ENCODE assay signal across 9 mouse cellular contexts in the genomic region with DNA sequence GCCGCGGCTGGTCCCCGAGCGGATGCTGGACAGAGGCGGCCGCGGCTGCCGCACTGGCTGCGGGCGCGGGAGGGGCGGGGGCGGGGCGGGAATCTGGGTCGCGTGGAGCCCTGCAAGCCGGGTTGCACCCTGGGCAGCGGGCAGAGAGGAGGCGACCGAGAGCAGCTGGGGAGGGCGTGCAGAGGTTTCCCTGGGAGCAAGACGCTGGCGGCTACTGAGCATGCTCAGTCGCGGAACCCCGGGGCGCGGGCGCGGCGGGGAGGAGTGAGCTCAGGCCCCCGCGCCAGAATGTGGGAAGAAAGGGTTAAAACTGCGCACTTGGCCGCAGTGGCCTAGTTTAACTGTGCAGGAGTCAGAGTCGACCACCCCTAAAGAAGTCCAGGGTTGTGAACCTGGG. TPM values are rescaled to one million over a fixed set of nuclear protein-coding genes. Genes with fewer than 3 reads are reported as not detected.
DNase-seq lines count a peak whose midpoint lies in the region; ATAC-seq and TF ChIP-seq lines count a peak whose summit lies in the region.
"Had no signal": no experiment of that assay in that cellular context is flagged by ENCODE, and none has a peak within 500 bp of the region (broad histone marks: within the 10 kb centered on the region; RNA-seq: fewer than 3 reads in every experiment).

A gene (minus strand): TSS at position 180 of the 397 bp plus-strand sequence.

- H3K9me3 ChIP-seq in lung, embryonic 15.5 days = no peaks in the 10 kb centered on the region
- no peaks in the 10 kb centered on the region for H3K9me3 ChIP-seq in liver, embryonic 12.5 days (replicated peaks)

- H3K27ac ChIP-seq in lung, embryonic 15.5 days = no peak within 1 kb of the TSS
- no peak within 1 kb of the TSS for H3K27ac ChIP-seq in liver, embryonic 12.5 days

- under 1% methylated on average over 32 of the region's 36 CpGs for WGBS in lung, embryonic 15.5 days
- WGBS in lung, adult 2 months = 2% methylated on average over 36 of the region's 36 CpGs
- under 1% methylated on average over 27 of the region's 36 CpGs for WGBS in liver, embryonic 12.5 days (ENCODE audit: insufficient replicate concordance)

- peaks cover 42% of the 10 kb centered on the region for H3K27me3 ChIP-seq in lung, embryonic 15.5 days
- H3K27me3 ChIP-seq in liver, embryonic 12.5 days (replicated peaks) = peaks cover 32% of the 10 kb centered on the region

- H3K4me1 ChIP-seq in lung, embryonic 15.5 days = peaks cover 6% of the 10 kb centered on the region; the same call in 1 of the 2 replicates
- H3K4me1 ChIP-seq in lung, adult 2 months (ENCODE audit: control insufficient read depth, insufficient read depth, low read length) = no peaks in the 10 kb centered on the region; the same call in 1 of the 2 replicates
- peaks cover 8% of the 10 kb centered on the region; the same call in 1 of the 2 replicates for H3K4me1 ChIP-seq in liver, embryonic 12.5 days

- ATAC-seq in lung, embryonic 15.5 days (ENCODE audit: borderline replicate concordance, extremely low read depth, low FRiP score, low TSS enrichment) = peak; percentile 59; the same call in 1 of the 2 replicates
- ATAC-seq in liver, embryonic 12.5 days = no peak

- no peaks in the 10 kb centered on the region for H3K36me3 ChIP-seq in lung, embryonic 15.5 days
- H3K36me3 ChIP-seq in liver, embryonic 12.5 days = no peaks in the 10 kb centered on the region

- TF ChIP-seq POLR2A in lung, adult 2 months (IDR thresholded peaks at IDR 0.05; ENCODE audit: borderline replicate concordance, extremely low read depth, low read depth, low read length) = no peak

- peak within 1 kb of the TSS; percentile 81 for H3K4me2 ChIP-seq in lung, embryonic 15.5 days
- H3K4me2 ChIP-seq in liver, embryonic 12.5 days = peak within 1 kb of the TSS; percentile 64

- peak within 1 kb of the TSS; percentile 39 for H3K4me3 ChIP-seq in lung, embryonic 15.5 days
- H3K4me3 ChIP-seq in lung, adult 2 months (replicated peaks; ENCODE audit: extremely low read depth, low read depth, low read length) = no peak within 1 kb of the TSS
- H3K4me3 ChIP-seq in liver, embryonic 12.5 days = peak within 1 kb of the TSS; percentile 43
- H3K4me3 ChIP-seq: myocyte had no signal

- no peak for DNase-seq in lung, adult 2 months
- DNase-seq in cerebellum, adult 9-11 months = peak; percentile 79
- peak; percentile 66 to 72 for DNase-seq in frontal cortex, postnatal 10 days (ENCODE audit: low spot score in 2 of 2)
- peak; percentile 32 to 61 for DNase-seq in kidney, postnatal 25 days
- DNase-seq in retina, adult 2 months (ENCODE audit: low read depth, low spot score) = peak; percentile 64
- DNase-seq in thymus, postnatal 10 days (ENCODE audit: low spot score in 2 of 2) = no peak

- no peak for TF ChIP-seq CTCF in lung, adult 2 months (IDR thresholded peaks at IDR 0.05; ENCODE audit: insufficient read depth, low read length)

- H3K9ac ChIP-seq in lung, embryonic 15.5 days = no peak within 1 kb of the TSS
- H3K9ac ChIP-seq in liver, embryonic 12.5 days = no peak within 1 kb of the TSS

RNA-seq across cellular contexts. Expression of the gene that starts here (rescaled TPM):
- polyA plus RNA-seq in lung, embryonic 15.5 days (2015; fragmentation: Nextera tagmentation; extraction: Ambion mirVana) = 0.23 and 0.26 TPM in 2 replicates
- 1.7 and 2.6 TPM in 2 replicates for polyA plus RNA-seq in lung, adult 2 months (2012; rRNA removed)
- polyA plus RNA-seq in liver, embryonic 12.5 days (2016; fragmentation: Nextera tagmentation; extraction: Ambion mirVana) = not detected in 2 replicates
- polyA plus RNA-seq: myocyte had no signal

Comparison
In these comparisons a context has a peak if more than half of its experiments do, and no peak if none do; other contexts are left out.
1. Peak in ATAC-seq, H3K4me3 ChIP-seq and H3K4me2 ChIP-seq in lung, embryonic 15.5 days; RNA of the gene not detected or under 1 TPM.
2. DNase-seq: peak in cerebellum, adult 9-11 months (single experiment), frontal cortex, postnatal 10 days (2 of 2), kidney, postnatal 25 days (2 of 2) and retina, adult 2 months (single experiment); none in lung, adult 2 months (single experiment) and thymus, postnatal 10 days (0 of 2).